Mouse (Mus musculus): ENCODE measurements around the gene Tekt3. TPM values are rescaled to one million over a fixed set of nuclear protein-coding genes. Genes with fewer than 3 reads are reported as not detected.

Gene Tekt3
- polyA plus RNA-seq, 1 experiment = not detected

- H3ac ChIP-seq (ENCODE audit: control insufficient read depth, insufficient read length) = no peak overlapping the region
- TF ChIP-seq MYOG (IDR thresholded peaks at IDR 0.05; ENCODE audit: control insufficient read depth in 1 of 3, insufficient read depth in 1 of 3, insufficient read length in 2 of 3, low read depth in 2 of 3) (no peak), E2F4 (IDR thresholded peaks at IDR 0.05; ENCODE audit: insufficient read depth) (no peak), TCF12 (IDR thresholded peaks at IDR 0.05; ENCODE audit: insufficient read depth, poor library complexity, severe bottlenecking) (no peak), POLR2AphosphoS2 (IDR thresholded peaks at IDR 0.05; ENCODE audit: insufficient read length, low read depth) (no peak), TCF3 (IDR thresholded peaks at IDR 0.05; ENCODE audit: insufficient read length, low read depth) (no peak), POLR2A (IDR thresholded peaks at IDR 0.05; ENCODE audit: insufficient read length, low read depth) (no peak), SRF (IDR thresholded peaks at IDR 0.05; ENCODE audit: control insufficient read depth, insufficient read length, low read depth) (no peak), MAX (IDR thresholded peaks at IDR 0.05; ENCODE audit: low read depth) (no peak), REST (IDR thresholded peaks at IDR 0.05; ENCODE audit: insufficient read depth, insufficient read length) (no peak), USF1 (IDR thresholded peaks at IDR 0.05; ENCODE audit: low read depth) (no peak), CEBPB (IDR thresholded peaks at IDR 0.05; ENCODE audit: insufficient read depth, poor library complexity, severe bottlenecking) (no peak), MYOD1 (IDR thresholded peaks at IDR 0.05; ENCODE audit: control insufficient read depth in 1 of 3, insufficient read length in 2 of 3, low read depth in 2 of 3) (no peak)
- no peaks in the 10 kb centered on the region for H3K27me3 ChIP-seq (ENCODE audit: control insufficient read depth, insufficient read depth, insufficient read length)
- no peak overlapping the region for H3K4me3 ChIP-seq
- H3K79me2 ChIP-seq (ENCODE audit: control insufficient read depth, insufficient read depth) = no peaks in the 10 kb centered on the region
- no peaks in the 10 kb centered on the region for H3K36me3 ChIP-seq (ENCODE audit: control insufficient read depth, insufficient read depth)
- H3K4me2 ChIP-seq (ENCODE audit: low read depth) = no peak overlapping the region
Observed at GRCm38 (mm10) chr11:63045771-63046170, 15.7 kb upstream of the Tekt3 start.

- Histone ChIP-seq H3K27me3 (ENCODE audit: control insufficient read depth, insufficient read depth, insufficient read length) (no peaks in the 10 kb centered on the region), H3K79me2 (ENCODE audit: control insufficient read depth, insufficient read depth) (no peaks in the 10 kb centered on the region), H3K36me3 (ENCODE audit: control insufficient read depth, insufficient read depth) (no peaks in the 10 kb centered on the region), H3K4me2 (ENCODE audit: low read depth) (no peak overlapping the region), H3K4me3 (no peak overlapping the region), H3ac (ENCODE audit: control insufficient read depth, insufficient read length) (no peak overlapping the region)
- TF ChIP-seq POLR2A (IDR thresholded peaks at IDR 0.05; ENCODE audit: insufficient read length, low read depth) (no peak), SRF (IDR thresholded peaks at IDR 0.05; ENCODE audit: control insufficient read depth, insufficient read length, low read depth) (no peak), TCF3 (IDR thresholded peaks at IDR 0.05; ENCODE audit: insufficient read length, low read depth) (no peak), E2F4 (IDR thresholded peaks at IDR 0.05; ENCODE audit: insufficient read depth) (no peak), USF1 (IDR thresholded peaks at IDR 0.05; ENCODE audit: low read depth) (no peak), TCF12 (IDR thresholded peaks at IDR 0.05; ENCODE audit: insufficient read depth, poor library complexity, severe bottlenecking) (no peak)
Observed at GRCm38 (mm10) chr11:63046380-63046779, 15.1 kb upstream of the Tekt3 start.

- Histone ChIP-seq H3K4me3 (no peak overlapping the region), H3K79me2 (ENCODE audit: control insufficient read depth, insufficient read depth) (no peaks in the 10 kb centered on the region), H3ac (ENCODE audit: control insufficient read depth, insufficient read length) (no peak overlapping the region), H3K4me2 (ENCODE audit: low read depth) (no peak overlapping the region), H3K27me3 (ENCODE audit: control insufficient read depth, insufficient read depth, insufficient read length) (no peaks in the 10 kb centered on the region), H3K36me3 (ENCODE audit: control insufficient read depth, insufficient read depth) (no peaks in the 10 kb centered on the region)
- TF ChIP-seq USF1 (IDR thresholded peaks at IDR 0.05; ENCODE audit: low read depth) (no peak), REST (IDR thresholded peaks at IDR 0.05; ENCODE audit: insufficient read depth, insufficient read length) (no peak), TCF12 (IDR thresholded peaks at IDR 0.05; ENCODE audit: insufficient read depth, poor library complexity, severe bottlenecking) (no peak), CEBPB (IDR thresholded peaks at IDR 0.05; ENCODE audit: insufficient read depth, poor library complexity, severe bottlenecking) (no peak), POLR2A (IDR thresholded peaks at IDR 0.05; ENCODE audit: insufficient read length, low read depth) (no peak), SRF (IDR thresholded peaks at IDR 0.05; ENCODE audit: control insufficient read depth, insufficient read length, low read depth) (no peak), MAX (IDR thresholded peaks at IDR 0.05; ENCODE audit: low read depth) (no peak), TCF3 (IDR thresholded peaks at IDR 0.05; ENCODE audit: insufficient read length, low read depth) (no peak), MYOG (IDR thresholded peaks at IDR 0.05; ENCODE audit: control insufficient read depth in 1 of 3, insufficient read depth in 1 of 3, insufficient read length in 2 of 3, low read depth in 2 of 3) (no peak), E2F4 (IDR thresholded peaks at IDR 0.05; ENCODE audit: insufficient read depth) (no peak), MYOD1 (IDR thresholded peaks at IDR 0.05; ENCODE audit: control insufficient read depth in 1 of 3, insufficient read length in 2 of 3, low read depth in 2 of 3) (no peak)
Observed at GRCm38 (mm10) chr11:63050362-63050932, 11.0 kb upstream of the Tekt3 start.

- Histone ChIP-seq H3K36me3 (ENCODE audit: control insufficient read depth, insufficient read depth) (no peaks in the 10 kb centered on the region), H3K4me3 (no peak overlapping the region), H3ac (ENCODE audit: control insufficient read depth, insufficient read length) (no peak overlapping the region), H3K79me2 (ENCODE audit: control insufficient read depth, insufficient read depth) (no peaks in the 10 kb centered on the region), H3K27me3 (ENCODE audit: control insufficient read depth, insufficient read depth, insufficient read length) (no peaks in the 10 kb centered on the region), H3K4me2 (ENCODE audit: low read depth) (no peak overlapping the region)
- TF ChIP-seq POLR2A (IDR thresholded peaks at IDR 0.05; ENCODE audit: insufficient read length, low read depth) (no peak), USF1 (IDR thresholded peaks at IDR 0.05; ENCODE audit: low read depth) (no peak), TCF3 (IDR thresholded peaks at IDR 0.05; ENCODE audit: insufficient read length, low read depth) (no peak)
Observed at GRCm38 (mm10) chr11:63051041-63051440, 10.4 kb upstream of the Tekt3 start.

- no peak overlapping the region for H3K4me2 ChIP-seq (ENCODE audit: low read depth)
- no peak overlapping the region for H3ac ChIP-seq (ENCODE audit: control insufficient read depth, insufficient read length)
- no peaks in the 10 kb centered on the region for H3K79me2 ChIP-seq (ENCODE audit: control insufficient read depth, insufficient read depth)
- TF ChIP-seq POLR2AphosphoS2 (IDR thresholded peaks at IDR 0.05; ENCODE audit: insufficient read length, low read depth) = no peak
- TF ChIP-seq MYOD1 (IDR thresholded peaks at IDR 0.05; ENCODE audit: control insufficient read depth in 1 of 3, insufficient read length in 2 of 3, low read depth in 2 of 3) = no peak
- no peak for TF ChIP-seq REST (IDR thresholded peaks at IDR 0.05; ENCODE audit: insufficient read depth, insufficient read length)
- no peak for TF ChIP-seq CEBPB (IDR thresholded peaks at IDR 0.05; ENCODE audit: insufficient read depth, poor library complexity, severe bottlenecking)
- no peak for TF ChIP-seq TCF3 (IDR thresholded peaks at IDR 0.05; ENCODE audit: insufficient read length, low read depth)
- no peak for TF ChIP-seq MYOG (IDR thresholded peaks at IDR 0.05; ENCODE audit: control insufficient read depth in 1 of 3, insufficient read depth in 1 of 3, insufficient read length in 2 of 3, low read depth in 2 of 3)
- TF ChIP-seq TCF12 (IDR thresholded peaks at IDR 0.05; ENCODE audit: insufficient read depth, poor library complexity, severe bottlenecking) = no peak
- TF ChIP-seq MAX (IDR thresholded peaks at IDR 0.05; ENCODE audit: low read depth) = no peak
- TF ChIP-seq SRF (IDR thresholded peaks at IDR 0.05; ENCODE audit: control insufficient read depth, insufficient read length, low read depth) = no peak
- no peak for TF ChIP-seq POLR2A (IDR thresholded peaks at IDR 0.05; ENCODE audit: insufficient read length, low read depth)
- TF ChIP-seq USF1 (IDR thresholded peaks at IDR 0.05; ENCODE audit: low read depth) = no peak
- no peak for TF ChIP-seq E2F4 (IDR thresholded peaks at IDR 0.05; ENCODE audit: insufficient read depth)
- no peak overlapping the region for H3K4me3 ChIP-seq
- H3K36me3 ChIP-seq (ENCODE audit: control insufficient read depth, insufficient read depth) = no peaks in the 10 kb centered on the region
- H3K27me3 ChIP-seq (ENCODE audit: control insufficient read depth, insufficient read depth, insufficient read length) = no peaks in the 10 kb centered on the region
Observed at GRCm38 (mm10) chr11:63051996-63052395, 9.5 kb upstream of the Tekt3 start.
